Mouse (Mus musculus) liver, embryonic 13.5 days (tissue): Measurements from ENCODE around the gene Magi2. TPM values are rescaled to one million over a fixed set of nuclear protein-coding genes. Genes with fewer than 3 reads are reported as not detected.

Experiments
- ATAC-seq: fragments of 200-750 bp; cut with Nextera tagmentation; 2 replicates; pipeline ENCODE4 v1.8.0; 2017; ENCODE audit warnings: low read depth, mild to moderate bottlenecking, moderate number of reproducible peaks, moderate library complexity
- DNase-seq: peaks from one replicate; pipeline ENCODE4 v3.0.0; 2022
- H3K27ac ChIP-seq: fragments of 300-500 bp; sonication (generic); 2 replicates; pipeline ENCODE4 v1.5.1; 2015; ENCODE audit warnings: moderate library complexity, mild to moderate bottlenecking, inconsistent platforms
- H3K27me3 ChIP-seq: fragments of 300-500 bp; sonication (generic); 2 replicates; pipeline ENCODE4 v1.6.1; 2015; ENCODE audit warnings: mild to moderate bottlenecking, inconsistent platforms
- H3K36me3 ChIP-seq: fragments of 300-500 bp; sonication (generic); 2 replicates; pipeline ENCODE4 v1.6.1; 2015; ENCODE audit warnings: mild to moderate bottlenecking, inconsistent platforms
- H3K4me1 ChIP-seq: fragments of 300-500 bp; sonication (generic); replicated peaks from 2 replicates; pipeline ENCODE4 v1.6.1; 2015; ENCODE audit warnings: inconsistent platforms
- H3K4me2 ChIP-seq: fragments of 300-500 bp; sonication (generic); 2 replicates; pipeline ENCODE4 v1.6.1; 2015; ENCODE audit warnings: inconsistent platforms, mild to moderate bottlenecking, moderate library complexity
- H3K4me3 ChIP-seq: fragments of 300-500 bp; sonication (generic); replicated peaks from 2 replicates; pipeline ENCODE4 v1.5.1; 2015; ENCODE audit warnings: mild to moderate bottlenecking, inconsistent platforms
- H3K9ac ChIP-seq: fragments of 300-500 bp; sonication (generic); 2 replicates; pipeline ENCODE4 v1.6.1; 2015; ENCODE audit warnings: mild to moderate bottlenecking, inconsistent platforms
- H3K9me3 ChIP-seq: fragments of 300-500 bp; sonication (generic); replicated peaks from 2 replicates; pipeline ENCODE4 v1.6.1; 2016; ENCODE audit warnings: inconsistent platforms
- WGBS: fragments of 180-500 bp; shearing (Covaris S2); methylation state at CpG from one replicate; pipeline ENCODE4 v1.1.7; 2015; ENCODE audit not compliant: insufficient replicate concordance; 5-methylcytosine and 5-hydroxymethylcytosine counted together
- polyA plus RNA-seq: library from polyadenylated mRNA; unstranded; fragments of >200 nt; fragmentation: Nextera tagmentation; extraction: Ambion mirVana; gene quantifications from 2 replicates; pipeline ENCODE4 v1.2.1, GENCODE M21; 2015

Gene Magi2
- polyA plus RNA-seq, 1 experiment from 2014 or later, result 0.28 TPM

DNA sequence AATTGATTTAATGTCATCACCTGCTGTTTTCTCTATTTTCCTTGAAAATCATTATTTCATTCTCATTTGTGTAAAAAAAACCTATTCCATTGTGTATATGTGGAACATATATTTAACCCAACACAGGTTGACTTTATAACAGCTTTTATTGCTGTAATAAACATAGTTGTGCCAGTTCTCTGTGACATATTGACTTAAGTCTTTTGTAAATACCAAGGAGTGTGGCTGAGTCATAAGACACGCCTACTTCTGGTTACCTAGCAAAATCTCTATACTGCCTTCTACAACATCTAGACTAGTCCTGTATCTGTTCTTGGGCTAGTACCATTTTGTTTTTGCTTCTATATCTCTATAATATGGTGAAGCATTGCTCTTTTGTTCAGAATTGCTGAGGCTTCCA lies 737.3 kb downstream of the Magi2 start:
- Histone ChIP-seq H3K4me3 (no peak overlapping the region), H3K4me2 (no peak overlapping the region), H3K9me3 (no peaks in the 10 kb centered on the region), H3K4me1 (no peaks in the 10 kb centered on the region), H3K9ac (no peak overlapping the region), H3K36me3 (no peaks in the 10 kb centered on the region), H3K27me3 (no peaks in the 10 kb centered on the region), H3K27ac (no peak overlapping the region)
- DNase-seq (no peak), ATAC-seq (no peak)
- 59% methylated on average over 1 of the region's 1 CpGs for WGBS

- no peaks in the 10 kb centered on the region for H3K27me3 ChIP-seq
- no peaks in the 10 kb centered on the region for H3K36me3 ChIP-seq
- no peak overlapping the region for H3K27ac ChIP-seq
- 49% methylated on average over 2 of the region's 2 CpGs for WGBS
- ATAC-seq, result no peak
- no peak for DNase-seq
- H3K9ac ChIP-seq, result no peak overlapping the region
- H3K4me2 ChIP-seq, result no peak overlapping the region
- H3K9me3 ChIP-seq, result no peaks in the 10 kb centered on the region
- no peak overlapping the region for H3K4me3 ChIP-seq
- H3K4me1 ChIP-seq, result no peaks in the 10 kb centered on the region
Measured at GRCm38 (mm10) chr5:19972736-19973135, 745.9 kb downstream of the Magi2 start.

GRCm38 (mm10) chr5:19973852-19974251 lies 747.0 kb downstream of the Magi2 start:
- no peak for DNase-seq
- H3K4me3 ChIP-seq, result no peak overlapping the region
- H3K9me3 ChIP-seq, result no peaks in the 10 kb centered on the region
- WGBS, result 55% methylated on average over 3 of the region's 3 CpGs
- no peak overlapping the region for H3K27ac ChIP-seq
- H3K36me3 ChIP-seq, result no peaks in the 10 kb centered on the region
- ATAC-seq, result no peak
- H3K27me3 ChIP-seq, result no peaks in the 10 kb centered on the region
- no peak overlapping the region for H3K9ac ChIP-seq
- H3K4me1 ChIP-seq, result no peaks in the 10 kb centered on the region
- no peak overlapping the region for H3K4me2 ChIP-seq

- WGBS, result 67% methylated on average over 6 of the region's 6 CpGs
- H3K9ac ChIP-seq, result no peak overlapping the region
- no peak overlapping the region for H3K4me2 ChIP-seq
- no peak overlapping the region for H3K4me3 ChIP-seq
- H3K27me3 ChIP-seq, result no peaks in the 10 kb centered on the region
- H3K9me3 ChIP-seq, result no peaks in the 10 kb centered on the region
- H3K27ac ChIP-seq, result no peak overlapping the region
- H3K4me1 ChIP-seq, result no peaks in the 10 kb centered on the region
- ATAC-seq (no peak), DNase-seq (no peak)
- no peaks in the 10 kb centered on the region for H3K36me3 ChIP-seq
Measured at GRCm38 (mm10) chr5:19981518-19981917, 754.7 kb downstream of the Magi2 start.

DNA sequence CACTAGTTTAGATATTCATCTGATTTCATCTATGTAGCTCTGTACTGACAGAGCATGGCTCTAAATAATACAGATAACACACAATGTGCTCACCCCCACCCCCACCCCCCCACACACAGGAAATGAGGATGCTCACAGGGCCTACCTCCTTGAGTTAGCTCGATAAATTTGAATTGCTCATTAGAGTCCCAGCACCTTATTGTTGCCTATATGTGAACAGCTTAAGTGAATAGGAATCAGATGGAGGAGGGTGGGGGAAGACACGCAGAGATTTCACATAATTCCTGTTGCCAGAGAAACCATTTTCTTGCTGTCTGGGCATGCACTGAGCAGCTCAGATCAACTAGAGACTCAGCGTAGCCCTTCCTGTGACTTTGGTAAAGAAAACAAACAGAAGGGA lies 755.2 kb downstream of the Magi2 start:
- ATAC-seq (no peak), DNase-seq (no peak)
- Histone ChIP-seq H3K9me3 (no peaks in the 10 kb centered on the region), H3K27ac (no peak overlapping the region), H3K4me1 (no peaks in the 10 kb centered on the region), H3K27me3 (no peaks in the 10 kb centered on the region), H3K36me3 (no peaks in the 10 kb centered on the region), H3K4me2 (no peak overlapping the region), H3K4me3 (no peak overlapping the region), H3K9ac (no peak overlapping the region)
- 52% methylated on average over 3 of the region's 3 CpGs for WGBS

GRCm38 (mm10) chr5:19999486-19999885 lies 772.6 kb downstream of the Magi2 start:
- Histone ChIP-seq H3K9ac (no peak overlapping the region), H3K9me3 (0 out of 2 replicates have a peak, but pooled peaks cover 3% of the 10 kb centered on the region), H3K27ac (no peak overlapping the region), H3K4me1 (no peaks in the 10 kb centered on the region), H3K4me2 (no peak overlapping the region), H3K36me3 (no peaks in the 10 kb centered on the region), H3K4me3 (no peak overlapping the region), H3K27me3 (no peaks in the 10 kb centered on the region)
- 56% methylated on average over 6 of the region's 6 CpGs for WGBS
- DNase-seq (no peak), ATAC-seq (no peak)

- no peak for DNase-seq
- WGBS, result 41% methylated on average over 1 of the region's 1 CpGs
- no peaks in the 10 kb centered on the region for H3K4me1 ChIP-seq
- no peaks in the 10 kb centered on the region for H3K36me3 ChIP-seq
- 0 out of 2 replicates have a peak, but pooled peaks cover 3% of the 10 kb centered on the region for H3K9me3 ChIP-seq
- no peak for ATAC-seq
- no peak overlapping the region for H3K9ac ChIP-seq
- no peak overlapping the region for H3K27ac ChIP-seq
- H3K4me3 ChIP-seq, result no peak overlapping the region
- H3K4me2 ChIP-seq, result no peak overlapping the region
- H3K27me3 ChIP-seq, result no peaks in the 10 kb centered on the region
Measured at GRCm38 (mm10) chr5:19999912-20000311, 773.1 kb downstream of the Magi2 start.

DNA sequence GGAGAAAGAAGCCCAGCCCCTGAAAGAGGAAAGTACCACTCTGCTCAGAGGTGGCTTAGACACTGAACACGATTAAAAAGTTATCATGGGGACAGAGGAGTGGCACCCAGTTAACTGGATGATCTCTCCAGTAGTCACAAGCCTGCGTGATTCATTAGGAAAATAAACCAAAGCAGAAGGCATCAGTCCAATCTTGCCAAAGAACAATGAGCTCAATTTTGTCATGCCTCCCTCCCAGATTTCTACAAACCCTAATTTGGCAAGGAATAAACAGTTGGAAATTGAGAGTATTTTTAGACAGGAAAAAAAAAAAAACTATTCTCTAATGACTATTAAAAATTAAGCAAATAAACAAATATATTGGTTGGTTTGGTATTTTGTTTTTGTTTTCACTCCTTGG lies 779.8 kb downstream of the Magi2 start:
- no peak for ATAC-seq

DNA sequence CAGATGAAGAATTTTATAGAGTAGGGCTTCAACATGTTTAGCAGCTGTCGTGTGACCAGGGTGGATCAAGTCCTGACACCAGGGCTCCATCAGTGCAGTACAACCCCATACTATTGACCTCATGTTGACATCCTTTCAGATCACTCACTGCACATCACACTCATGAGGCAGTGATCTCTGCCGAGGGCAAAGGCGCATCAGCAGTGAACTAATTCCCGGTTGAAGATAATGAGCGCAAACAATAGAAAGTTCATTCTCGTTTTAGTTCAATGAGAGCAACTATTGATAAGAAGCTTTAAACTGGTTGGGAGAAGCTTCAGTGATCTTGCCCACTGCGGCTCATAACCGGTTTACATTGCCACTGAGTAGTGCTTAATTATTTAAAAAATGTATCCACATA lies 780.4 kb downstream of the Magi2 start:
- no peak for DNase-seq
- Histone ChIP-seq H3K27ac (no peak overlapping the region), H3K4me3 (no peak overlapping the region), H3K27me3 (no peaks in the 10 kb centered on the region), H3K4me1 (no peaks in the 10 kb centered on the region), H3K4me2 (no peak overlapping the region), H3K9ac (no peak overlapping the region), H3K9me3 (no peaks in the 10 kb centered on the region), H3K36me3 (no peaks in the 10 kb centered on the region)
- 73% methylated on average over 8 of the region's 8 CpGs for WGBS
- ATAC-seq, result no peak

More for the DNA sequence above, 779.8 kb downstream of the Magi2 start:
- 43% methylated on average over 2 of the region's 2 CpGs for WGBS
- DNase-seq, result no peak
- no peaks in the 10 kb centered on the region for H3K36me3 ChIP-seq
- H3K27me3 ChIP-seq, result no peaks in the 10 kb centered on the region
- no peaks in the 10 kb centered on the region for H3K4me1 ChIP-seq
- H3K9ac ChIP-seq, result no peak overlapping the region
- H3K4me2 ChIP-seq, result no peak overlapping the region
- H3K27ac ChIP-seq, result no peak overlapping the region
- no peaks in the 10 kb centered on the region for H3K9me3 ChIP-seq
- no peak overlapping the region for H3K4me3 ChIP-seq

- Histone ChIP-seq H3K4me3 (no peak overlapping the region), H3K4me1 (no peaks in the 10 kb centered on the region), H3K27me3 (no peaks in the 10 kb centered on the region), H3K9me3 (no peaks in the 10 kb centered on the region), H3K9ac (no peak overlapping the region), H3K4me2 (no peak overlapping the region), H3K27ac (no peak overlapping the region), H3K36me3 (no peaks in the 10 kb centered on the region)
- ATAC-seq, result no peak
- WGBS, result 69% methylated on average over 7 of the region's 7 CpGs
- DNase-seq, result no peak
Measured at GRCm38 (mm10) chr5:20010210-20010609, 783.4 kb downstream of the Magi2 start.

- Histone ChIP-seq H3K9ac (no peak overlapping the region), H3K4me3 (no peak overlapping the region), H3K27me3 (no peaks in the 10 kb centered on the region), H3K9me3 (no peaks in the 10 kb centered on the region), H3K4me1 (no peaks in the 10 kb centered on the region), H3K4me2 (no peak overlapping the region), H3K27ac (no peak overlapping the region), H3K36me3 (no peaks in the 10 kb centered on the region)
- ATAC-seq (no peak), DNase-seq (no peak)
- WGBS, result 60% methylated on average over 3 of the region's 3 CpGs
Measured at GRCm38 (mm10) chr5:20018063-20018462, 791.2 kb downstream of the Magi2 start.

DNA sequence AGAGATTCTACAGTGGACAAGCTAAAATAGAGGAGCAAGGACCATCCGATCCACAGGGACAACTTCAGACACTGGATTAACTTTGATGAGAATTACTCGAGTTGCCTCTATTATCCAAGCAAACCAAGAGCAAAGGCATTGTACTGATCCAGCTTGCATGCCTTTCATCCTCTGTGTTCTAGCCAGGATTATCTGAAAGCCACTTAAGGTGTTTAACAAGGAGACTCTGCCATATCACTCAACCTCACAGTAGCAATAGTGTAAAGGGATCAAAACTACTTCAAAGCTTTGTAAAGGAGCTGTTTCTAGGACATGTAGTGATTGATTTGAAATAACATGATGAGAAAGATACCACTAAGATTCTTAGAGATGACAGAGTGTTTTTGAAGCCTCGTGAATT lies 819.8 kb downstream of the Magi2 start:
- no peaks in the 10 kb centered on the region for H3K36me3 ChIP-seq
- DNase-seq (no peak), ATAC-seq (no peak)
- H3K9me3 ChIP-seq, result no peaks in the 10 kb centered on the region
- H3K27ac ChIP-seq, result no peak overlapping the region
- H3K4me1 ChIP-seq, result no peaks in the 10 kb centered on the region
- no peak overlapping the region for H3K9ac ChIP-seq
- 51% methylated on average over 3 of the region's 3 CpGs for WGBS
- H3K4me3 ChIP-seq, result no peak overlapping the region
- no peak overlapping the region for H3K4me2 ChIP-seq
- H3K27me3 ChIP-seq, result no peaks in the 10 kb centered on the region
